Mouse (Mus musculus): ENCODE results near the gene Lamp1.

DNA sequence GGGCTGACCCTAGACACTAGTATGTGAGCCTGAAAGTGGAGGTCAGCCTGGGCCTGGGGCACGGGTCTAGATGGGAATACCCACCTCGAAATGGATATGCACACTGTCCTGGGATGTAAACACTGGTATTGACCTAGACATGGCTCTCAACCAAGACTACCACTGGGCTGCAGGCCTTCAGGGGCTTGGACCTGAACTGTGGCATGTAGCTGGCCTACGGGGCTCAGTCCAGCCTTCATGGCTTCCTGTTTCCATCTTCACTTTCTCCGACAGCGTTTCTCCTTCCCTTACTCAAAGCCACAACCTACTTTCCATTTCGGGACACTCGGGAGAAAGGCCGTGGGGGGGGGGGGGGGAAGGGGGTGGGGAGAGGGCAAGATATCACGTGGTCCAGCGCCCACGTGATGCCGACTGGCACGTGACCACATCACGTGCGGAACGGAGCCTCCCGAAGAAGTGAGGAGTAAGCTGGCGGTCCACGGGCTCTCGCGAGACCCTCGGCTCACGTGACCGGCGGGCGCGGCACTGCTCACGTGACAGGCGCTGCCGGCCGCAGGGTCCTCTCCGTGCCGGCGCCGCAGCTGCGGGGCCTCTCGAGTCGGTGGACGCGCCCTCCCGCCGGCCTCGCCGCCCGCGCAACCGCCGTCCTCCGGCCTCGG, at the start of gene Lamp1:
- TF ChIP-seq TCF12 (IDR thresholded peaks at IDR 0.05; ENCODE audit: insufficient read depth, poor library complexity, severe bottlenecking) (no peak), CEBPB (IDR thresholded peaks at IDR 0.05; ENCODE audit: insufficient read depth, poor library complexity, severe bottlenecking) (no peak), POLR2A (IDR thresholded peaks at IDR 0.05; ENCODE audit: insufficient read length, low read depth) (peak; percentile 73), MAX (IDR thresholded peaks at IDR 0.05; ENCODE audit: low read depth) (peak; percentile 68), MYOG (IDR thresholded peaks at IDR 0.05; ENCODE audit: control insufficient read depth in 1 of 3, insufficient read depth in 1 of 3, insufficient read length in 2 of 3, low read depth in 2 of 3) (peak in 1 of 3 experiments; percentile 67), POLR2AphosphoS2 (IDR thresholded peaks at IDR 0.05; ENCODE audit: insufficient read length, low read depth) (peak; percentile 70), USF1 (IDR thresholded peaks at IDR 0.05; ENCODE audit: low read depth) (peak; percentile 99), E2F4 (IDR thresholded peaks at IDR 0.05; ENCODE audit: insufficient read depth) (no peak)
